Mouse (Mus musculus) hindbrain, embryonic 15.5 days (tissue): ENCODE results near the gene Gng13. TPM values are rescaled to one million over a fixed set of nuclear protein-coding genes. Genes with fewer than 3 reads are reported as not detected.
"Not testable (repeated sequence)": the region's sequence is repeated elsewhere in the genome, so short reads cannot be mapped to it uniquely, and the experiment has no call there.

Source experiments
- ATAC-seq: fragments of 200-750 bp; cut with Nextera tagmentation; 2 replicates; pipeline ENCODE4 v1.8.0; 2017; ENCODE audit warnings: low read depth, moderate number of reproducible peaks, moderate TSS enrichment; ENCODE audit not compliant: low FRiP score
- H3K27ac ChIP-seq: fragments of 300-500 bp; sonication (generic); replicated peaks from 2 replicates; pipeline ENCODE4 v1.5.1; 2015; ENCODE audit warnings: mild to moderate bottlenecking, inconsistent platforms
- H3K27me3 ChIP-seq: fragments of 300-500 bp; sonication (generic); 2 replicates; pipeline ENCODE4 v1.6.1; 2015; ENCODE audit warnings: control low read depth, inconsistent platforms
- H3K36me3 ChIP-seq: fragments of 300-500 bp; sonication (generic); 2 replicates; pipeline ENCODE4 v1.6.1; 2015; ENCODE audit warnings: control low read depth, inconsistent platforms
- H3K4me1 ChIP-seq: fragments of 300-500 bp; sonication (generic); replicated peaks from 2 replicates; pipeline ENCODE4 v1.6.1; 2015; ENCODE audit warnings: control low read depth, inconsistent platforms
- H3K4me2 ChIP-seq: fragments of 300-500 bp; sonication (generic); 2 replicates; pipeline ENCODE4 v1.6.1; 2015; ENCODE audit warnings: moderate library complexity, mild to moderate bottlenecking, inconsistent platforms
- H3K4me3 ChIP-seq: fragments of 300-500 bp; sonication (generic); 2 replicates; pipeline ENCODE4 v1.5.1; 2015; ENCODE audit warnings: mild to moderate bottlenecking, inconsistent platforms
- H3K9ac ChIP-seq: fragments of 300-500 bp; sonication (generic); 2 replicates; pipeline ENCODE4 v1.6.1; 2015; ENCODE audit warnings: inconsistent platforms
- H3K9me3 ChIP-seq: fragments of 300-500 bp; sonication (generic); 2 replicates; pipeline ENCODE4 v1.6.1; 2016; ENCODE audit warnings: control low read depth, inconsistent platforms
- WGBS: fragments of 180-500 bp; shearing (Covaris S2); methylation state at CpG from one replicate; pipeline ENCODE4 v1.1.7; 2015; 5-methylcytosine and 5-hydroxymethylcytosine counted together
- polyA plus RNA-seq: library from polyadenylated mRNA; unstranded; fragments of >200 nt; fragmentation: Nextera tagmentation; extraction: Ambion mirVana; gene quantifications from 2 replicates; pipeline ENCODE4 v1.2.1, GENCODE M21; 2015

The Gng13 gene
- polyA plus RNA-seq, 1 experiment from 2014 or later = 6.7 TPM

- Histone ChIP-seq H3K27me3 (no peaks in the 10 kb centered on the region), H3K4me2 (no peak within 1 kb of the TSS), H3K36me3 (no peaks in the 10 kb centered on the region), H3K4me1 (no peaks in the 10 kb centered on the region), H3K9ac (no peak within 1 kb of the TSS), H3K4me3 (no peak within 1 kb of the TSS), H3K27ac (no peak within 1 kb of the TSS), H3K9me3 (no peaks in the 10 kb centered on the region)
- ATAC-seq = no peak
- whole genome bisulfite sequencing = 80% methylated on average over 3 of the region's 3 CpGs
Measured at GRCm38 (mm10) chr17:25735745-25736144, 18.8 kb downstream of the Gng13 start, which contains the start of gene Mslnl. Gene Mslnl (plus strand): TSS chr17:25736042.

DNA sequence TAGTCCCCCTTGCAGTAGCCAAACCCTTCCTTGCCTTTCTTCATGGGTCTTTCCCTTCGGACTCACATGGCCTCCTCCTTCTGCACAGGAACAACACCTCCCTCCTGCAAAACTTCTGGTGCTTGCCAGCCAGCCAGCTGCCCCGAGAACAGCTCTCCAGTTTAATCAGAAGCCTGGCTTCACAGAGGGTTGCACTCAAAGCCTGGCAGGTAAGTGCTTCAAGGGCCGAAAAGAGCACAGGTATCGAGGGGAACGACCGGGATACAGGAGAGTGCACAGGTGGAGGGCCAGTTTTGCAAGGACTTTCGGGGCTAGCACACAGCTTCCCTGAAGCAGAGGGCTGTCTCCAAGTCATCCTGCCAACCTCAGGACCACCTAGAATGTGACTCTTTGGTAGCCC is 21.9 kb downstream of the Gng13 start:
- no peak overlapping the region for H3K27ac ChIP-seq
- no peaks in the 10 kb centered on the region for H3K27me3 ChIP-seq
- H3K36me3 ChIP-seq = no peaks in the 10 kb centered on the region
- no peaks in the 10 kb centered on the region for H3K9me3 ChIP-seq
- ATAC-seq = no peak
- H3K4me2 ChIP-seq = no peak overlapping the region
- no peaks in the 10 kb centered on the region for H3K4me1 ChIP-seq
- H3K4me3 ChIP-seq = no peak overlapping the region
- WGBS = 80% methylated on average over 7 of the region's 7 CpGs
- H3K9ac ChIP-seq = no peak overlapping the region

DNA sequence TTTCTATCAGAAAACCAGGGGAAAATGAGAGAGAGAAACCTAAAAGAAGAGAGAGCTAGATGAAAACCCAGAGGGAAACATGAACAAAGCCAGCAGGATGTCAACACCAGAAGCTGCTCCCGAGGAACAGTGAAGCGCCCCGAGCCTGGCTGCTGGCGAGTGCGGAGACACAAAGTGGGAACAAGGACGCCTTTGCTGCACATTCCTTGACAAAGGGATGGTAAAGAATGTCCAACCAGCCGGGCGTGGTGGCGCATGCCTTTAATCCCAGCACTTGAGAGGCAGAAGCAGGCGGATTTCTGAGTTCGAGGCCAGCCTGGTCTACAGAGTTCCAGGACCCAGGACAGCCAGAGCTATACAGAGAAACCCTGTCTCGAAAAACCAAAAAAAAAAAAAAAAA is 24.5 kb downstream of the Gng13 start:
- not testable (repeated sequence) for H3K36me3 ChIP-seq, H3K27ac ChIP-seq, H3K4me3 ChIP-seq, ATAC-seq, H3K9ac ChIP-seq, H3K4me2 ChIP-seq, H3K27me3 ChIP-seq, H3K4me1 ChIP-seq, H3K9me3 ChIP-seq
- 69% methylated on average over 12 of the region's 12 CpGs for WGBS

GRCm38 (mm10) chr17:25743831-25744230 is 26.9 kb downstream of the Gng13 start:
- H3K9ac ChIP-seq = no peak overlapping the region
- no peak overlapping the region for H3K4me3 ChIP-seq
- no peaks in the 10 kb centered on the region for H3K27me3 ChIP-seq
- 94% methylated on average over 9 of the region's 9 CpGs for WGBS
- H3K27ac ChIP-seq = no peak overlapping the region
- no peak for ATAC-seq
- no peaks in the 10 kb centered on the region for H3K9me3 ChIP-seq
- H3K4me2 ChIP-seq = no peak overlapping the region
- H3K36me3 ChIP-seq = no peaks in the 10 kb centered on the region
- H3K4me1 ChIP-seq = no peaks in the 10 kb centered on the region

DNA sequence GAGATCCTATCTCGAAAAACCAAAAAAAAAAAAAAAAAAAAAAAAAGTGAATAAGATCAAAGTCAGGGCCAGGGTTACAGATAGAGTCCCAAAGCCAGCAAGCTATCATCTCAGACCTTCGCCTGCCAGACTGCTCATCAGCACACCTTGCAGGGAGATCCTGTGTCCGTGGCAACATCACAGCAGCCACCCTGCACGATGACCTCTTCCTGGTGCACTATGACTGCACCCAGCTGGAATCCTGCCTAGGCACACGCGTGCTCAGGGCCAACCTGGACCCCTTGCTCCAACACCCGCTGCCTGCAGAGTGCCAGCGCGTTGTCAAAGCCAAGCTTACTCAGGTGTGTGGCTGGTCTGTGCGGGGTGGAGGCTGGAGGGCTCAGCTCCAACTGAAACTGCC is 27.3 kb downstream of the Gng13 start:
- no peaks in the 10 kb centered on the region for H3K27me3 ChIP-seq
- ATAC-seq = no peak
- no peaks in the 10 kb centered on the region for H3K9me3 ChIP-seq
- WGBS = 87% methylated on average over 10 of the region's 10 CpGs
- no peak overlapping the region for H3K9ac ChIP-seq
- no peak overlapping the region for H3K4me2 ChIP-seq
- no peak overlapping the region for H3K27ac ChIP-seq
- H3K4me1 ChIP-seq = no peaks in the 10 kb centered on the region
- H3K4me3 ChIP-seq = no peak overlapping the region
- H3K36me3 ChIP-seq = no peaks in the 10 kb centered on the region

GRCm38 (mm10) chr17:25748238-25748637 is 31.3 kb downstream of the Gng13 start:
- no peaks in the 10 kb centered on the region for H3K27me3 ChIP-seq
- 91% methylated on average over 4 of the region's 4 CpGs for WGBS
- no peak overlapping the region for H3K27ac ChIP-seq
- no peaks in the 10 kb centered on the region for H3K36me3 ChIP-seq
- peaks cover 7% of the 10 kb centered on the region; the same call in 1 of the 2 replicates for H3K4me1 ChIP-seq
- H3K9ac ChIP-seq = no peak overlapping the region
- no peak overlapping the region for H3K4me2 ChIP-seq
- no peak overlapping the region for H3K4me3 ChIP-seq
- H3K9me3 ChIP-seq = no peaks in the 10 kb centered on the region
- ATAC-seq = no peak

DNA sequence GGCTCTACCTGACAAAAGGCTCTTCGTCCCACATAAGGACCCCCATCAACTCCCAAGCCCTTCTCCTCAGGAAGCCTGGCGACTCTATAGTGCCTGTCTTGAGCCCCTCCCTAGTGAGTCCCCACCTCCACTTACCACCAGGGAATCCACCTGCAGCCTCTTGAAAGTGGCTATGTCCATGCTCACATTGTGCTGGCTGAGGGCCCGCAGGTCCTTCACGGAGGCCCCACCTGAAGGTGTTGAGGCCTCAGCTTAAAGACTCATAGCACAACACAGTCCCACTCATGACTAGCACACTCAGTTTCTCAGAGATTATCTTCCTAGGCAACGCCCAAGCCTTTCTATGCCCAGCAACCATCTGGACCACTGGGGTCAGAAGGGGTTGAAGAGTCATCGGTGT is 32.3 kb downstream of the Gng13 start:
- ATAC-seq = no peak

GRCm38 (mm10) chr17:25751446-25751845 is 34.5 kb downstream of the Gng13 start:
- no peaks in the 10 kb centered on the region for H3K9me3 ChIP-seq
- H3K4me3 ChIP-seq = no peak overlapping the region
- 57% methylated on average over 5 of the region's 5 CpGs for WGBS
- H3K9ac ChIP-seq = no peak overlapping the region
- H3K4me2 ChIP-seq = no peak overlapping the region
- ATAC-seq = no peak
- H3K36me3 ChIP-seq = no peaks in the 10 kb centered on the region
- peaks cover 7% of the 10 kb centered on the region; the same call in 1 of the 2 replicates for H3K4me1 ChIP-seq
- no peak overlapping the region for H3K27ac ChIP-seq
- no peaks in the 10 kb centered on the region for H3K27me3 ChIP-seq

More for the DNA sequence above, 32.3 kb downstream of the Gng13 start:
- Histone ChIP-seq H3K27ac (no peak overlapping the region), H3K9ac (no peak overlapping the region), H3K4me2 (no peak overlapping the region), H3K9me3 (no peaks in the 10 kb centered on the region), H3K4me1 (peaks cover 7% of the 10 kb centered on the region; the same call in 1 of the 2 replicates), H3K4me3 (no peak overlapping the region), H3K36me3 (no peaks in the 10 kb centered on the region), H3K27me3 (no peaks in the 10 kb centered on the region)
- WGBS = 86% methylated on average over 6 of the region's 6 CpGs

DNA sequence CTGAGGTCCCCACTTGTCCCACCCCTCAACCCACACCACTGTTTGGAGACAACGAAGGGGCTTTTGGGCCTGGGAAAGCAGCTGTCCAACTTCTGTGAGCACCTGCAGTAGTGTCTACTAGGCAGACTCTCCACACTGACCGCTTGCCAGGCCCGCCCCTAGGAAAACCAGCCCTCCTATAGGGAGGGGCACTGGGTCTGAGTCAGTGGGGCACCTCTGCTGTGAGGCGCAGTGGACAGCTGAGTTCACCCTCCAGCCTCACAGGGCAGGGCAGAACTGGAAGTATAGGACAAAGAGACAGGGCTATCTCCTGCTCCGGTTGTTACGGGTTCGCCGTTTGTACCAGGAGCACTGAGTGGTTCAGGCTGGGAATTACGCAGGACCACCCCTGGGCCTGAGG is 37.3 kb downstream of the Gng13 start, which contains the start of gene Msln:
Msln (minus strand) TSS at position 138 of the 400 bp plus-strand sequence.
- Histone ChIP-seq H3K4me2 (no peak within 1 kb of the TSS), H3K4me3 (no peak within 1 kb of the TSS), H3K27me3 (no peaks in the 10 kb centered on the region), H3K27ac (no peak within 1 kb of the TSS), H3K4me1 (peaks cover 7% of the 10 kb centered on the region; the same call in 1 of the 2 replicates), H3K9me3 (no peaks in the 10 kb centered on the region), H3K36me3 (no peaks in the 10 kb centered on the region), H3K9ac (no peak within 1 kb of the TSS)
- WGBS = 88% methylated on average over 9 of the region's 9 CpGs
- no peak for ATAC-seq

- no peaks in the 10 kb centered on the region for H3K36me3 ChIP-seq
- no peak overlapping the region for H3K9ac ChIP-seq
- no peaks in the 10 kb centered on the region for H3K27me3 ChIP-seq
- no peak for ATAC-seq
- H3K4me2 ChIP-seq = no peak overlapping the region
- H3K9me3 ChIP-seq = no peaks in the 10 kb centered on the region
- H3K4me3 ChIP-seq = no peak overlapping the region
- 80% methylated on average over 4 of the region's 4 CpGs for WGBS
- peaks cover 7% of the 10 kb centered on the region; the same call in 1 of the 2 replicates for H3K4me1 ChIP-seq
- no peak overlapping the region for H3K27ac ChIP-seq
Measured at GRCm38 (mm10) chr17:25755086-25755485, 38.1 kb downstream of the Gng13 start.

DNA sequence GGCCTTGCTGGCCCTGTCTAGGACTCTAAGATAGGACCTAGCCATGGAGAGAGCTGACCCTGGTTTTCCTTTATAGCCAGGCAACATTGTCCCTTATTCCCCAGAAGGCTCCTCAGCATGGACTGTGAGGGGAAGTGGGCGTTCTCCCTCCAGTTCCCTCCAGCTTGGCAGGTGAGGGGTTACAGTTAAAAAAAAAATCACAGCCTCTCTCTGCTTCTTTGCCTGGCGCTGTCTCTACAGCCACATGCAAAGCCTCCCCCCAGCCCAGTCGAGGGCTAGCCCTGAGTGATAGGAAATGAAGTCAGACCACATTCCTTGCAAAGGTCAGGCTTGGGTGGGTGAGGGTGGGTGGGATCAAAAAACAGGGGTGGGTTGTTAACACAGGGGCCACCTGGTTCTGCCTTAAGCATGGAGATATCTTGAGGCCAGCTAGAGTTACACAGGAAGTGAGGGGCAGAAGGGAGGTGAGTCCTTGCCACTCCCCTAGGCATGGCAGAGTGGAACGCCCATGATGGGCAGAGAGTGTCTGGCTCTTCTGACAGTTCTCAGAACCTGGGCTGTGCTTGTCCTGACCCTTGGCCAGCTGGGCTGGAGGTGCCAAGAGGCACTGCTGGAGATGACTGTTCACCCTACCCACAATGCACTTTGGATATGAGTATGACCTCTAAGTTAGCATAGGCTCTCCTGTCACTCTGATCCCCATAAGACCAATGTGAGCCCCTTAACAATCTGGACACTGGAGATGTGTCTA is 38.8 kb downstream of the Gng13 start:
- Histone ChIP-seq H3K36me3 (no peaks in the 10 kb centered on the region), H3K9ac (no peak overlapping the region), H3K4me2 (no peak overlapping the region), H3K27me3 (no peaks in the 10 kb centered on the region), H3K27ac (no peak overlapping the region), H3K4me1 (peaks cover 7% of the 10 kb centered on the region; the same call in 1 of the 2 replicates), H3K9me3 (no peaks in the 10 kb centered on the region), H3K4me3 (no peak overlapping the region)
- ATAC-seq = no peak
- WGBS = 77% methylated on average over 4 of the region's 4 CpGs

GRCm38 (mm10) chr17:25756378-25757242 is 39.6 kb downstream of the Gng13 start:
- Histone ChIP-seq H3K27ac (no peak overlapping the region), H3K9me3 (no peaks in the 10 kb centered on the region), H3K4me1 (peaks cover 2% of the 10 kb centered on the region; the same call in 1 of the 2 replicates), H3K4me3 (no peak overlapping the region), H3K36me3 (no peaks in the 10 kb centered on the region), H3K9ac (no peak overlapping the region), H3K27me3 (no peaks in the 10 kb centered on the region), H3K4me2 (no peak overlapping the region)
- WGBS = 83% methylated on average over 9 of the region's 9 CpGs
- no peak for ATAC-seq
